Comparison of ENCODE assay signal across 8 mouse cellular contexts in genomic region chr4:149586783-149587595, GRCm38 (mm10). TPM values are rescaled to one million over a fixed set of nuclear protein-coding genes. Genes with fewer than 3 reads are reported as not detected.
DNase-seq lines count a peak whose midpoint lies in the region; ATAC-seq and TF ChIP-seq lines count a peak whose summit lies in the region.

No protein-coding gene starts in this region.

- H3K27me3 ChIP-seq in lung, embryonic 14.5 days (ENCODE audit: insufficient read depth, low read length) = peaks cover 26% of the 10 kb centered on the region; the same call in 1 of the 2 replicates
- H3K27me3 ChIP-seq in limb, embryonic 10.5 days (ENCODE audit: low read depth, poor library complexity, severe bottlenecking) = peaks cover 74% of the 10 kb centered on the region
- H3K27me3 ChIP-seq in midbrain, embryonic 16.5 days (ENCODE audit: control insufficient read depth, insufficient read depth, low read depth, low read length) = no peaks in the 10 kb centered on the region

- H3K4me1 ChIP-seq in lung, embryonic 14.5 days (ENCODE audit: insufficient read depth) = 0 out of 2 replicates have a peak, but pooled peaks cover 5% of the 10 kb centered on the region
- H3K4me1 ChIP-seq in limb, embryonic 10.5 days = peaks cover 26% of the 10 kb centered on the region
- peaks cover 17% of the 10 kb centered on the region for H3K4me1 ChIP-seq in midbrain, embryonic 16.5 days (ENCODE audit: control insufficient read depth, insufficient read depth, low read length)

- H3K9ac ChIP-seq in lung, embryonic 14.5 days = peak overlapping the region; percentile 85
- peak overlapping the region; percentile 97 for H3K9ac ChIP-seq in midbrain, embryonic 16.5 days (ENCODE audit: low read depth, low read length)

- no peak for TF ChIP-seq CTCF in lung, embryonic 14.5 days (IDR thresholded peaks at IDR 0.05; ENCODE audit: low read depth)

- H3K4me3 ChIP-seq in lung, embryonic 14.5 days (ENCODE audit: low read depth, low read length) = peak overlapping the region; percentile 90
- peak overlapping the region; percentile 94 for H3K4me3 ChIP-seq in limb, embryonic 10.5 days
- H3K4me3 ChIP-seq in midbrain, embryonic 16.5 days (ENCODE audit: low read depth, low read length) = peak overlapping the region; percentile 88

- no peak overlapping the region for H3K27ac ChIP-seq in lung, embryonic 14.5 days (ENCODE audit: low read depth)
- H3K27ac ChIP-seq in limb, embryonic 10.5 days = peak overlapping the region; percentile 94
- peak overlapping the region; percentile 86 for H3K27ac ChIP-seq in midbrain, embryonic 16.5 days (ENCODE audit: low read length)

- no peaks in the 10 kb centered on the region for H3K36me3 ChIP-seq in lung, embryonic 14.5 days (ENCODE audit: insufficient read depth)
- H3K36me3 ChIP-seq in limb, embryonic 10.5 days = no peaks in the 10 kb centered on the region
- no peaks in the 10 kb centered on the region for H3K36me3 ChIP-seq in midbrain, embryonic 16.5 days (ENCODE audit: control insufficient read depth, insufficient read depth, low read length)

- H3K9me3 ChIP-seq in lung, embryonic 14.5 days (ENCODE audit: low read depth, low read length) = 0 out of 2 replicates have a peak, but pooled peaks cover 3% of the 10 kb centered on the region
- no peaks in the 10 kb centered on the region for H3K9me3 ChIP-seq in limb, embryonic 10.5 days (replicated peaks)
- no peaks in the 10 kb centered on the region for H3K9me3 ChIP-seq in midbrain, embryonic 16.5 days (replicated peaks; ENCODE audit: control insufficient read depth, low read length, poor library complexity, severe bottlenecking)

- ATAC-seq in lung, embryonic 14.5 days (ENCODE audit: insufficient read depth) = peak; percentile 44; the same call in 1 of the 2 replicates
- peak; percentile 63 for ATAC-seq in midbrain, embryonic 16.5 days

- H3K4me2 ChIP-seq in lung, embryonic 14.5 days = peak overlapping the region; percentile 99
- H3K4me2 ChIP-seq in midbrain, embryonic 16.5 days (ENCODE audit: low read length) = peak overlapping the region; percentile 97

- WGBS in lung, embryonic 14.5 days = 1% methylated on average over 72 of the region's 72 CpGs
- under 1% methylated on average over 72 of the region's 72 CpGs for WGBS in limb, embryonic 10.5 days
- WGBS in midbrain, embryonic 16.5 days = under 1% methylated on average over 72 of the region's 72 CpGs

- DNase-seq in lung, embryonic 14.5 days = peak; percentile 47
- no peak for DNase-seq in lung, adult 18-20 months
- peak; percentile 20 for DNase-seq in adipocyte (ENCODE audit: low spot score)
- peak; percentile 47 for DNase-seq in embryo, embryonic 9.5 days (ENCODE audit: extremely low spot score)
- peak; percentile 49 for DNase-seq in heart, postnatal 4 days
- peak; percentile 73 for DNase-seq in limb, embryonic 10.5 days (ENCODE audit: low spot score)
- no peak for DNase-seq in natural killer cell, adult 2 months (ENCODE audit: low spot score in 2 of 2)

RNA-seq across cellular contexts. Expression of gene Clstn1, which starts 0.7 kb away (rescaled TPM):
- polyA plus RNA-seq in lung, embryonic 14.5 days (2014; fragmentation: Nextera tagmentation; extraction: Ambion mirVana) = 45.3 and 45.7 TPM in 2 replicates
- 10 to 100 TPM; 66.8 to 73.7 TPM for total RNA-seq in heart, postnatal 4 days (2021)
- 34.8 and 41.2 TPM in 2 replicates for polyA plus RNA-seq in limb, embryonic 10.5 days (2016; fragmentation: Nextera tagmentation; extraction: Ambion mirVana)
- polyA plus RNA-seq in midbrain, embryonic 16.5 days (2015; fragmentation: Nextera tagmentation; extraction: Ambion mirVana) = 80.2 and 99.8 TPM in 2 replicates

Comparison
In these comparisons a context has a peak if more than half of its experiments do, and no peak if none do; other contexts are left out.
1. DNase-seq: peak in lung, embryonic 14.5 days (single experiment), adipocyte (single experiment), embryo, embryonic 9.5 days (single experiment), heart, postnatal 4 days (single experiment) and limb, embryonic 10.5 days (single experiment); none in lung, adult 18-20 months (0 of 2) and natural killer cell, adult 2 months (0 of 2).
2. Peak in every context shown above with its lines, with median percentiles within 50 percentile points of each other: H3K4me3 ChIP-seq.